Mouse (Mus musculus) lung, postnatal 0 days (tissue): ENCODE results near the gene Unc45b. TPM values are rescaled to one million over a fixed set of nuclear protein-coding genes. Genes with fewer than 3 reads are reported as not detected.
"Not testable (repeated sequence)": the region's sequence is repeated elsewhere in the genome, so short reads cannot be mapped to it uniquely, and the experiment has no call there.

Experiments
- ATAC-seq: fragments of 200-750 bp; cut with Nextera tagmentation; 2 replicates; pipeline ENCODE4 v1.8.0; 2017; ENCODE audit warnings: moderate library complexity
- DNase-seq: peaks from one replicate; pipeline ENCODE4 v3.0.0-alpha.2; 2016; ENCODE audit warnings: low spot score
- H3K27ac ChIP-seq: fragments of 300-500 bp; sonication (generic); 2 replicates; pipeline ENCODE4 v1.5.1; 2014; ENCODE audit warnings: antibody characterized with exemption, mild to moderate bottlenecking, low read length, mixed read lengths
- H3K27me3 ChIP-seq: fragments of 300-500 bp; sonication (generic); replicated peaks from 2 replicates; pipeline ENCODE4 v1.6.1; 2014; ENCODE audit warnings: low read length, mixed read lengths; ENCODE audit not compliant: insufficient read depth
- H3K36me3 ChIP-seq: fragments of 300-500 bp; sonication (generic); 2 replicates; pipeline ENCODE4 v1.6.1; 2014; ENCODE audit warnings: low read length, mixed read lengths; ENCODE audit not compliant: insufficient read depth
- H3K4me1 ChIP-seq: fragments of 300-500 bp; sonication (generic); 2 replicates; pipeline ENCODE4 v1.6.1; 2014; ENCODE audit warnings: antibody characterized with exemption, low read depth, low read length, mixed read lengths; ENCODE audit not compliant: insufficient read depth
- H3K4me2 ChIP-seq: fragments of 300-500 bp; sonication (generic); replicated peaks from 2 replicates; pipeline ENCODE4 v1.6.1; 2014; ENCODE audit warnings: low read depth, mild to moderate bottlenecking, low read length, moderate library complexity, mixed read lengths
- H3K4me3 ChIP-seq: fragments of 300-500 bp; sonication (generic); 2 replicates; pipeline ENCODE4 v1.5.1; 2014; ENCODE audit warnings: low read depth, low read length
- H3K9ac ChIP-seq: fragments of 300-500 bp; sonication (generic); replicated peaks from 2 replicates; pipeline ENCODE4 v1.6.1; 2014; ENCODE audit warnings: low read depth, mild to moderate bottlenecking
- H3K9me3 ChIP-seq: fragments of 300-500 bp; sonication (generic); 2 replicates; pipeline ENCODE4 v1.6.1; 2016; ENCODE audit warnings: low read length, mixed read lengths
- CTCF ChIP-seq: IDR thresholded peaks from 2 replicates; pipeline ENCODE4 v1.5.1; 2016; ENCODE audit warnings: antibody characterized with exemption, mild to moderate bottlenecking
- EP300 ChIP-seq: IDR thresholded peaks from 2 replicates; pipeline ENCODE4 v1.6.1; 2016; ENCODE audit warnings: antibody characterized with exemption, mild to moderate bottlenecking, control low read depth
- WGBS: fragments of 180-500 bp; shearing (Covaris S2); extraction: QIAGEN DNeasy Blood & Tissue Kit; methylation state at CpG from one replicate; pipeline ENCODE4 v1.1.7; 2014; 5-methylcytosine and 5-hydroxymethylcytosine counted together
- polyA plus RNA-seq: library from polyadenylated mRNA; unstranded; fragments of >200 nt; fragmentation: Nextera tagmentation; extraction: Ambion mirVana; gene quantifications from 2 replicates; pipeline ENCODE4 v1.2.1, GENCODE M21; 2015

The Unc45b gene
- polyA plus RNA-seq, 1 experiment from 2014 or later = 20.6 TPM

- no peak overlapping the region for H3K9ac ChIP-seq
- H3K27me3 ChIP-seq = no peaks in the 10 kb centered on the region
- H3K9me3 ChIP-seq = no peaks in the 10 kb centered on the region
- H3K36me3 ChIP-seq = no peaks in the 10 kb centered on the region
- DNase-seq (no peak), ATAC-seq (no peak)
- TF ChIP-seq CTCF (no peak), EP300 (no peak)
- no peaks in the 10 kb centered on the region for H3K4me1 ChIP-seq
- no peak overlapping the region for H3K4me2 ChIP-seq
- WGBS = 54% methylated on average over 8 of the region's 8 CpGs
- H3K27ac ChIP-seq = no peak overlapping the region
- H3K4me3 ChIP-seq = no peak overlapping the region
Measured at GRCm38 (mm10) chr11:82962215-82962614, 51.9 kb downstream of the Unc45b start.

GRCm38 (mm10) chr11:82970712-82971589 lies 60.6 kb downstream of the Unc45b start:
- H3K9ac ChIP-seq = no peak overlapping the region
- 11% methylated on average over 31 of the region's 31 CpGs for WGBS

GRCm38 (mm10) chr11:82971590-82971974 lies 61.2 kb downstream of the Unc45b start:
- Histone ChIP-seq H3K27me3 (no peaks in the 10 kb centered on the region), H3K9me3 (no peaks in the 10 kb centered on the region), H3K27ac (no peak overlapping the region), H3K4me1 (no peaks in the 10 kb centered on the region), H3K4me3 (no peak overlapping the region), H3K4me2 (peak overlapping the region; percentile 36; the same call in 1 of the 2 replicates), H3K36me3 (no peaks in the 10 kb centered on the region), H3K9ac (no peak overlapping the region)
- ATAC-seq (no peak), DNase-seq (no peak)
- WGBS = 60% methylated on average over 8 of the region's 11 CpGs
- TF ChIP-seq EP300 = no peak
- no peak for TF ChIP-seq CTCF

More at GRCm38 (mm10) chr11:82970712-82971589, 60.6 kb downstream of the Unc45b start:
- H3K27me3 ChIP-seq = no peaks in the 10 kb centered on the region
- no peaks in the 10 kb centered on the region for H3K4me1 ChIP-seq
- ATAC-seq (peak; percentile 63; the same call in 1 of the 2 replicates), DNase-seq (peak; percentile 64)
- H3K4me2 ChIP-seq = peak overlapping the region; percentile 36
- no peaks in the 10 kb centered on the region for H3K36me3 ChIP-seq
- H3K9me3 ChIP-seq = no peaks in the 10 kb centered on the region
- peak; percentile 75 for TF ChIP-seq CTCF
- no peak for TF ChIP-seq EP300
- H3K27ac ChIP-seq = no peak overlapping the region
- H3K4me3 ChIP-seq = no peak overlapping the region

- peak; percentile 53; the same call in 1 of the 2 replicates for ATAC-seq
- Histone ChIP-seq H3K4me1 (no peaks in the 10 kb centered on the region), H3K27me3 (no peaks in the 10 kb centered on the region), H3K27ac (no peak overlapping the region), H3K9ac (no peak overlapping the region), H3K4me3 (no peak overlapping the region), H3K36me3 (no peaks in the 10 kb centered on the region), H3K9me3 (no peaks in the 10 kb centered on the region), H3K4me2 (no peak overlapping the region)
- 33% methylated on average over 5 of the region's 5 CpGs for WGBS
- DNase-seq = no peak
- no peak for TF ChIP-seq CTCF
- TF ChIP-seq EP300 = no peak
Measured at GRCm38 (mm10) chr11:82973916-82974315, 63.6 kb downstream of the Unc45b start.

- ATAC-seq, H3K4me2 ChIP-seq, H3K4me1 ChIP-seq, H3K27ac ChIP-seq, H3K9ac ChIP-seq, H3K9me3 ChIP-seq, DNase-seq, H3K4me3 ChIP-seq, H3K27me3 ChIP-seq, H3K36me3 ChIP-seq: not testable (repeated sequence)
- 87% methylated on average over 2 of the region's 2 CpGs for WGBS
Measured at GRCm38 (mm10) chr11:82982409-82982808, 72.1 kb downstream of the Unc45b start.

- WGBS = 82% methylated on average over 17 of the region's 17 CpGs
- H3K4me2 ChIP-seq = no peak overlapping the region
- H3K4me3 ChIP-seq = no peak overlapping the region
- no peak overlapping the region for H3K27ac ChIP-seq
- no peak for ATAC-seq
- H3K9me3 ChIP-seq = no peaks in the 10 kb centered on the region
- H3K36me3 ChIP-seq = no peaks in the 10 kb centered on the region
- TF ChIP-seq CTCF (no peak), EP300 (no peak)
- H3K9ac ChIP-seq = no peak overlapping the region
- no peaks in the 10 kb centered on the region for H3K27me3 ChIP-seq
- no peaks in the 10 kb centered on the region for H3K4me1 ChIP-seq
- no peak for DNase-seq
Measured at GRCm38 (mm10) chr11:82983193-82983592, 72.8 kb downstream of the Unc45b start.
